Mouse (Mus musculus) R1 (cell line): ENCODE results near the gene Cox10.
"Not testable (repeated sequence)": the region's sequence is repeated elsewhere in the genome, so short reads cannot be mapped to it uniquely, and the experiment has no call there.

Source experiments
- DNase-seq: peaks from one replicate; pipeline ENCODE4 v3.0.0-alpha.2; 2018; ENCODE audit warnings: low read depth, low spot score

Cox10 gene

GRCm38 (mm10) chr11:64078956-64079726, at the start of gene Cox10:
Gene Cox10, minus strand, starts transcription at chr11:64079468.
- peak; percentile 91 for DNase-seq

GRCm38 (mm10) chr11:64128016-64128415, 48.7 kb upstream of the Cox10 start:
- no peak for DNase-seq

- DNase-seq = no peak
Measured at GRCm38 (mm10) chr11:64125471-64125870, 46.2 kb upstream of the Cox10 start.

- DNase-seq = not testable (repeated sequence)
Measured at GRCm38 (mm10) chr11:64123174-64123573, 43.9 kb upstream of the Cox10 start.

- DNase-seq = peak; percentile 26
Measured at GRCm38 (mm10) chr11:64116711-64117110, 37.4 kb upstream of the Cox10 start.

GRCm38 (mm10) chr11:64115822-64116221, 36.6 kb upstream of the Cox10 start:
- no peak for DNase-seq

GRCm38 (mm10) chr11:64115101-64115500, 35.8 kb upstream of the Cox10 start:
- DNase-seq = peak; percentile 9

GRCm38 (mm10) chr11:64100060-64100459, 20.8 kb upstream of the Cox10 start:
- no peak for DNase-seq

GRCm38 (mm10) chr11:64093058-64093457, 13.8 kb upstream of the Cox10 start:
- DNase-seq = no peak

- DNase-seq = no peak
Measured at GRCm38 (mm10) chr11:64091150-64091549, 11.9 kb upstream of the Cox10 start.

GRCm38 (mm10) chr11:64089682-64090081, 10.4 kb upstream of the Cox10 start:
- peak; percentile 79 for DNase-seq

GRCm38 (mm10) chr11:64085888-64086287, 6.6 kb upstream of the Cox10 start:
- DNase-seq = no peak

GRCm38 (mm10) chr11:64079727-64080081, 436 bp upstream of the Cox10 start:
- no peak for DNase-seq

- DNase-seq = no peak
Measured at GRCm38 (mm10) chr11:64076212-64076611, 3.1 kb downstream of the Cox10 start.

- no peak for DNase-seq
Measured at GRCm38 (mm10) chr11:64073379-64073778, 5.9 kb downstream of the Cox10 start.

- no peak for DNase-seq
Measured at GRCm38 (mm10) chr11:64071536-64071935, 7.7 kb downstream of the Cox10 start.

- DNase-seq = no peak
Measured at GRCm38 (mm10) chr11:64066001-64066400, 13.3 kb downstream of the Cox10 start.

- no peak for DNase-seq
Measured at GRCm38 (mm10) chr11:64063130-64063529, 16.1 kb downstream of the Cox10 start.

- DNase-seq = no peak
Measured at GRCm38 (mm10) chr11:64062226-64062625, 17.0 kb downstream of the Cox10 start.

GRCm38 (mm10) chr11:64059305-64059704, 20.0 kb downstream of the Cox10 start:
- DNase-seq = no peak

- no peak for DNase-seq
Measured at GRCm38 (mm10) chr11:64058474-64058873, 20.8 kb downstream of the Cox10 start.

GRCm38 (mm10) chr11:64053371-64053770, 25.9 kb downstream of the Cox10 start:
- no peak for DNase-seq

- no peak for DNase-seq
Measured at GRCm38 (mm10) chr11:64051195-64051968, 27.9 kb downstream of the Cox10 start.
